15 mouse cellular contexts compared by ENCODE assay signal in genomic region chr11:72581609-72582447, GRCm38 (mm10). TPM values are rescaled to one million over a fixed set of nuclear protein-coding genes. Genes with fewer than 3 reads are reported as not detected.
DNase-seq lines count a peak whose midpoint lies in the region; ATAC-seq and TF ChIP-seq lines count a peak whose summit lies in the region.
"Had no signal": no experiment of that assay in that cellular context is flagged by ENCODE, and none has a peak within 500 bp of the region (broad histone marks: within the 10 kb centered on the region; RNA-seq: fewer than 3 reads in every experiment).

No protein-coding gene starts in this region.

- no peak for TF ChIP-seq CTCF in lung, adult 2 months (IDR thresholded peaks at IDR 0.05; ENCODE audit: insufficient read depth, low read length)

- ATAC-seq in granulocyte monocyte progenitor cell, adult 5-6 weeks (replicated peaks; ENCODE audit: poor library complexity, severe bottlenecking) = no peak
- ATAC-seq: forebrain, embryonic 16.5 days had no signal

- no peak for TF ChIP-seq POLR2A in lung, adult 2 months (IDR thresholded peaks at IDR 0.05; ENCODE audit: borderline replicate concordance, extremely low read depth, low read depth, low read length)

- H3K4me1 ChIP-seq in lung, adult 2 months (ENCODE audit: control insufficient read depth, insufficient read depth, low read length) = no peaks in the 10 kb centered on the region
- H3K4me1 ChIP-seq: heart, embryonic 12.5 days had no signal

- DNase-seq in adrenal gland, postnatal 10 days = peak; percentile 5
- DNase-seq in adrenal gland, adult 18-20 months (ENCODE audit: low spot score in 2 of 2) = no peak
- peak; percentile 33 to 36 for DNase-seq in cerebellum, adult 18-20 months
- peak; percentile 74 for DNase-seq in fat pad, adult 2 months (ENCODE audit: extremely low read depth, low read depth, low spot score)
- peak; percentile 54 for DNase-seq in lung, adult 2 months
- DNase-seq in left cerebral cortex, adult 9 months (ENCODE audit: low spot score in 2 of 2) = no peak
- DNase-seq in spleen, adult 18-20 months = no peak
- DNase-seq: kidney, adult 18-20 months had no signal

- H3K4me3 ChIP-seq in lung, adult 2 months (replicated peaks; ENCODE audit: extremely low read depth, low read depth, low read length) = no peak overlapping the region
- H3K4me3 ChIP-seq: heart, embryonic 12.5 days; hindbrain, embryonic 10.5 days; layer of hippocampus, adult 2 months; lung, embryonic 15.5 days had no signal

- WGBS in lung, adult 2 months = 70% methylated on average over 8 of the region's 8 CpGs

RNA-seq across cellular contexts. Expression of gene Ube2g1, which starts 25.3 kb away (rescaled TPM):
- total RNA-seq in adrenal gland, postnatal 10 days (2021) = 10 to 100 TPM; 45.0 to 45.9 TPM
- 10 to 100 TPM; 33.1 to 43.8 TPM for total RNA-seq in adrenal gland, adult 18-20 months (2021)
- 8.1 and 9.0 TPM in 2 replicates for polyA plus RNA-seq in lung, adult 2 months (2012; rRNA removed)
- 30.1 and 39.5 TPM in 2 replicates for total RNA-seq in granulocyte monocyte progenitor cell, adult 5-6 weeks (2014; fragmentation: Nextera tagmentation)
- 32.3 and 37.7 TPM in 2 replicates for total RNA-seq in granulocyte monocyte progenitor cell, adult 5-6 weeks (2017)

RNA-seq across cellular contexts. Expression of gene Spns3, which starts 31.5 kb away (rescaled TPM):
- total RNA-seq in adrenal gland, postnatal 10 days (2021) = under 1 TPM; 0.21 to 0.55 TPM
- total RNA-seq in adrenal gland, adult 18-20 months (2021) = under 1 TPM in 1 of 2 experiments, not detected in 1; 0.22 TPM
- polyA plus RNA-seq in lung, adult 2 months (2012; rRNA removed) = 1.1 and 1.4 TPM in 2 replicates
- 32.1 and 46.2 TPM in 2 replicates for total RNA-seq in granulocyte monocyte progenitor cell, adult 5-6 weeks (2014; fragmentation: Nextera tagmentation)
- 21.8 and 23.0 TPM in 2 replicates for total RNA-seq in granulocyte monocyte progenitor cell, adult 5-6 weeks (2017)
- polyA plus RNA-seq: embryonic facial prominence, embryonic 11.5 days; forebrain, embryonic 16.5 days had no signal

Comparison
In these comparisons a context has a peak if more than half of its experiments do, and no peak if none do; other contexts are left out.
1. DNase-seq: peak in adrenal gland, postnatal 10 days (single experiment), cerebellum, adult 18-20 months (2 of 2), fat pad, adult 2 months (single experiment) and lung, adult 2 months (single experiment); none in adrenal gland, adult 18-20 months (0 of 2), left cerebral cortex, adult 9 months (0 of 2) and spleen, adult 18-20 months (0 of 2).
2. RNA of gene Spns3, which starts 31.5 kb away (total RNA-seq): 21.8 to 46.2 TPM in granulocyte monocyte progenitor cell, adult 5-6 weeks; 0.21 to 0.55 TPM in adrenal gland, postnatal 10 days and 0.22 TPM in adrenal gland, adult 18-20 months; every median in the first group is over 10 times any median in the second.